Mouse (Mus musculus): ENCODE results near the gene Ubn2. TPM values are rescaled to one million over a fixed set of nuclear protein-coding genes. Genes with fewer than 3 reads are reported as not detected.
"Not testable (repeated sequence)": the region's sequence is repeated elsewhere in the genome, so short reads cannot be mapped to it uniquely, and the experiment has no call there.

The Ubn2 gene
- polyA plus RNA-seq, 2 experiments, result 3.5 to 4.8 TPM

DNA sequence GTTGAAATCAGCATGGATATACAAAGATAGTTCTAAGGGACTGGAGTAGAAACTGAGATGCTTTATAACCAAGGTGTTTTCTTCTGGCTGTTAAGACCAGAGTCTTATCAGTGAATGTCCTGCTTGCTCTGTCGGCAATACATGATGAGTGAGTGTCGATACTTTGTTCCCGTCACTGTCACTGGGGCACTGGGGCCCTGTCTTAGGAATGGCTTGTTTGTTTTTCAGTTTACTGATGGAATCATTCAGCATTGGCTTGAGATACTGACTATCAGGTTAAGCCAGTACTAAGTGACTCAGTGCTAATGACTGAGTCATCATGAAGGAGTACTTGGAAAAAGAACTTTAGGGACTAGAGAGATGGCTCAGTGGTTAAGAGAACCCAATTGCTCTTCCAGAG, 10.1 kb downstream of the Ubn2 start:
- Histone ChIP-seq H3K9me3 (ENCODE audit: control insufficient read depth, low read length) (no peaks in the 10 kb centered on the region), H3K36me3 (replicated peaks; ENCODE audit: control insufficient read depth, insufficient read depth, low read depth) (peaks cover 14% of the 10 kb centered on the region), H3K4me3 (ENCODE audit: insufficient read depth in 1 of 2, low read depth in 2 of 2, low read length in 2 of 2) (no peak overlapping the region), H3K9ac (replicated peaks) (no peak overlapping the region; the same call in 1 of the 2 replicates), H3K27me3 (ENCODE audit: control insufficient read depth, insufficient read depth, low read length) (no peaks in the 10 kb centered on the region), H3K4me1 (replicated peaks; ENCODE audit: control insufficient read depth in 2 of 2, insufficient read depth in 2 of 2, low read length in 1 of 2) (peaks cover 5 to 16% of the 10 kb centered on the region in 2 experiments), H3K4me2 (ENCODE audit: low read depth) (peak overlapping the region; percentile 49), H3K27ac (peak overlapping the region; percentile 72)
- peak; percentile 54 to 73 (median 59) for DNase-seq (ENCODE audit: low read depth in 3 of 3, low spot score in 3 of 3)
- 19% methylated on average over 3 of the region's 3 CpGs for WGBS (ENCODE audit: insufficient replicate concordance)
- TF ChIP-seq CTCF (IDR thresholded peaks at IDR 0.05; ENCODE audit: low read depth), result no peak
- TF ChIP-seq EP300 (IDR thresholded peaks at IDR 0.05; ENCODE audit: low read depth), result peak; percentile 78
- peak; percentile 92 for ATAC-seq (ENCODE audit: insufficient read depth)

GRCm38 (mm10) chr6:38448295-38448694, 14.5 kb downstream of the Ubn2 start:
- 52% methylated on average over 2 of the region's 2 CpGs for WGBS (ENCODE audit: insufficient replicate concordance)
- Histone ChIP-seq H3K27me3 (ENCODE audit: control insufficient read depth, insufficient read depth, low read length) (no peaks in the 10 kb centered on the region), H3K9ac (replicated peaks) (no peak overlapping the region), H3K4me3 (ENCODE audit: insufficient read depth in 1 of 2, low read depth in 2 of 2, low read length in 2 of 2) (no peak overlapping the region), H3K9me3 (ENCODE audit: control insufficient read depth, low read length) (no peaks in the 10 kb centered on the region), H3K27ac (no peak overlapping the region), H3K4me1 (replicated peaks; ENCODE audit: control insufficient read depth in 2 of 2, insufficient read depth in 2 of 2, low read length in 1 of 2) (peaks cover 5 to 11% of the 10 kb centered on the region in 2 experiments), H3K4me2 (ENCODE audit: low read depth) (no peak overlapping the region), H3K36me3 (replicated peaks; ENCODE audit: control insufficient read depth, insufficient read depth, low read depth) (peaks cover 3% of the 10 kb centered on the region)
- TF ChIP-seq EP300 (IDR thresholded peaks at IDR 0.05; ENCODE audit: low read depth) (no peak), CTCF (IDR thresholded peaks at IDR 0.05; ENCODE audit: low read depth) (no peak)
- ATAC-seq (ENCODE audit: insufficient read depth), result no peak
- DNase-seq (ENCODE audit: low read depth in 3 of 3, low spot score in 3 of 3), result no peak

DNA sequence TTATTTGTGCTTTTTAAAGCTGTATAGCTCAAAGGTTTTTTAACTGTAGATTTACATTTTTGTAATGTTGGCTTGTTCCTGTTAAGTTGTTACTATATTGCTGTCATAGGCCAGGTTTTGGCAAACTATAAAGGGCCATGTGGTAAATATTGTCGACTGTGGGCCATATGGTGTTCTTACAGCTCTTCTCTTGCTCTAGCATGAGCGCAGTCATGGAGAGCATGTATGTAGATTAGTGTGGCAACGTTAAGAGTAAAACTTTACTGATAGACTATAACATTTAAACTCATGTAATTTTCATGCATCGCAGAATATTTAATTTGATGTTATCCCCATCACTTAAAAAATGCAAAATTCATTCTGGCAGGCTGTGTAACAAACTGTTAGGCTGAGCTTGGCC, 19.3 kb downstream of the Ubn2 start:
- Histone ChIP-seq H3K9me3 (ENCODE audit: control insufficient read depth, low read length) (no peaks in the 10 kb centered on the region), H3K27ac (no peak overlapping the region), H3K9ac (replicated peaks) (no peak overlapping the region), H3K4me1 (replicated peaks; ENCODE audit: control insufficient read depth in 2 of 2, insufficient read depth in 2 of 2, low read length in 1 of 2) (no peaks in the 10 kb centered on the region), H3K36me3 (replicated peaks; ENCODE audit: control insufficient read depth, insufficient read depth, low read depth) (peaks cover 9% of the 10 kb centered on the region), H3K4me3 (ENCODE audit: insufficient read depth in 1 of 2, low read depth in 2 of 2, low read length in 2 of 2) (no peak overlapping the region), H3K4me2 (ENCODE audit: low read depth) (no peak overlapping the region), H3K27me3 (ENCODE audit: control insufficient read depth, insufficient read depth, low read length) (no peaks in the 10 kb centered on the region)
- ATAC-seq (ENCODE audit: insufficient read depth), result no peak
- TF ChIP-seq EP300 (IDR thresholded peaks at IDR 0.05; ENCODE audit: low read depth) (no peak), CTCF (IDR thresholded peaks at IDR 0.05; ENCODE audit: low read depth) (no peak)
- 85% methylated on average over 4 of the region's 4 CpGs for WGBS (ENCODE audit: insufficient replicate concordance)
- no peak for DNase-seq (ENCODE audit: low read depth in 3 of 3, low spot score in 3 of 3)

DNA sequence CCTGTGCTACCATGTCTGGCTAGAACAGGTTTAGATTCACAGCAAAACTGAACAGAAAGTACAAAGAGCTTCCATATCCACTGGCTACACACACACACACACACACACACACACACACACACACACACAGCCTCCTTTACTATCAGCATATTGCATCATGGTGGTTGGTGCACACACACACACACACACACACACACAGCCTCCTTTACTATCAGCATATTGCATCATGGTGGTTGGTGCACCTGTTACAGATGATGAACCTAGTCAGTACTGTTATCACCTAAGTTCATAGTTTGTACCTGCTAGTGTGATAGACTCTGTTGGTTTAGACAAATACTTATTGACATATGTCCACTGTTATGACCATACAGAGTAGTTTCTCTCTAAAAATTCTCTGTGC, 22.7 kb downstream of the Ubn2 start:
- not testable (repeated sequence) for DNase-seq (ENCODE audit: low read depth in 3 of 3, low spot score in 3 of 3); H3K27ac ChIP-seq; H3K9ac ChIP-seq (replicated peaks); H3K4me1 ChIP-seq (replicated peaks; ENCODE audit: control insufficient read depth in 2 of 2, insufficient read depth in 2 of 2, low read length in 1 of 2); H3K9me3 ChIP-seq (ENCODE audit: control insufficient read depth, low read length); ATAC-seq (ENCODE audit: insufficient read depth); H3K4me3 ChIP-seq (ENCODE audit: insufficient read depth in 1 of 2, low read depth in 2 of 2, low read length in 2 of 2); H3K4me2 ChIP-seq (ENCODE audit: low read depth); H3K27me3 ChIP-seq (ENCODE audit: control insufficient read depth, insufficient read depth, low read length)
- peaks cover 15% of the 10 kb centered on the region for H3K36me3 ChIP-seq (replicated peaks; ENCODE audit: control insufficient read depth, insufficient read depth, low read depth)

- H3K36me3 ChIP-seq (replicated peaks; ENCODE audit: control insufficient read depth, insufficient read depth, low read depth), result peaks cover 12% of the 10 kb centered on the region
- no peak for DNase-seq (ENCODE audit: low read depth in 3 of 3, low spot score in 3 of 3)
- WGBS (ENCODE audit: insufficient replicate concordance), result 88% methylated on average over 3 of the region's 3 CpGs
- ATAC-seq (ENCODE audit: insufficient read depth), result no peak
- no peak overlapping the region; the same call in 1 of the 2 replicates for H3K9ac ChIP-seq (replicated peaks)
- H3K4me2 ChIP-seq (ENCODE audit: low read depth), result no peak overlapping the region
- TF ChIP-seq CTCF (IDR thresholded peaks at IDR 0.05; ENCODE audit: low read depth) (no peak), EP300 (IDR thresholded peaks at IDR 0.05; ENCODE audit: low read depth) (no peak)
- no peaks in the 10 kb centered on the region for H3K27me3 ChIP-seq (ENCODE audit: control insufficient read depth, insufficient read depth, low read length)
- H3K4me1 ChIP-seq (replicated peaks; ENCODE audit: control insufficient read depth in 2 of 2, insufficient read depth in 2 of 2, low read length in 1 of 2), result no peaks in the 10 kb centered on the region
- H3K4me3 ChIP-seq (ENCODE audit: insufficient read depth in 1 of 2, low read depth in 2 of 2, low read length in 2 of 2), result no peak overlapping the region
- no peak overlapping the region for H3K27ac ChIP-seq
- H3K9me3 ChIP-seq (ENCODE audit: control insufficient read depth, low read length), result no peaks in the 10 kb centered on the region
Observed at GRCm38 (mm10) chr6:38458075-38458474, 24.3 kb downstream of the Ubn2 start.

Data from liver, embryonic 14.5 days (tissue).